Mouse (Mus musculus): ENCODE results near the gene Npas3. TPM values are rescaled to one million over a fixed set of nuclear protein-coding genes. Genes with fewer than 3 reads are reported as not detected.

Npas3 gene
- polyA plus RNA-seq, 1 experiment from 2014 or later: 4.5 TPM

DNA sequence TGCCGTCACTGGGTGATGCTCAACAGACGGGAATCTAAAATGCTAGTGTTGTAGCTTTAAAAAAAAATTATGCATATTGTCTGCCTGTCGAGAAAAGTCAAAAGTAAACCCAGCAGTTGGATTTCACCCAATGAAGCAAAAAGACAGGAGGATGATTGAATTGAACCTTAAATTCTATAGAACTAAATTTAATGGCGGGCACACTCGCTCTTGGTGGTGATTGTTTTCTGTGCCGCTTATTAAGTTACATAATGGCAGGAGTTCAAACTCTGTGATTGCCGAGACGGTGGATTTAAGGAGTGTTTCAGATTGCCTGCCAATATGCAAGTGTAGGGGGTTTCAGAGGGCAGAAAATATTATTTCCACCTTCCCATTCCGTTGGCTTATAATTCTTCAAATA, 82.9 kb downstream of the Npas3 start:
- 67% methylated on average over 9 of the region's 9 CpGs for WGBS
- no peaks in the 10 kb centered on the region for H3K27me3 ChIP-seq (ENCODE audit: control insufficient read depth, insufficient read depth, low read length)

DNA sequence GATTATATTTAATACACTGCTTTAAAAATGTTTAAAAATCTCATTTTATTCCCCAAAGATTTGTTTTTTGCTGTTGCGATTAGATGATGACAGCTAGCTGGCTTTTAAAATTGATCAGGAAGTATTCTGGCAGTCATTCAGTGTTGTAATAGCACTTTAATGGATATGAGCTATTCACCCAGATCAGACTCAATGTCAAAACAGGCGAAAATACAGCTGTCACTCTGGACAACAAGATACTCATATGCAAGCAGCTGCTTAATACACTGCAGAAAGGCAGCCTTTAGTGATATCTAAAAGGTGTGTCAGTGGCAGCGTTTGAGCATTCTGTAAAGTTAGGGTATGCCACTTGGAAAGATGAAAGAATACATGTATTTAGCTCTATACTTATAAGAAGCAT, 83.3 kb downstream of the Npas3 start:
- H3K4me1 ChIP-seq (ENCODE audit: control insufficient read depth, insufficient read depth, low read length): peaks cover 12% of the 10 kb centered on the region
- H3K36me3 ChIP-seq (ENCODE audit: control insufficient read depth, insufficient read depth, low read length): no peaks in the 10 kb centered on the region
- H3K4me3 ChIP-seq (ENCODE audit: low read depth, low read length): no peak overlapping the region
- H3K27me3 ChIP-seq (ENCODE audit: control insufficient read depth, insufficient read depth, low read length): no peaks in the 10 kb centered on the region
- ATAC-seq (ENCODE audit: insufficient number of reproducible peaks, insufficient read depth, low FRiP score, low read depth): no peak
- H3K4me2 ChIP-seq (replicated peaks; ENCODE audit: low read depth, low read length): no peak overlapping the region
- H3K9ac ChIP-seq (replicated peaks; ENCODE audit: low read depth, low read length): no peak overlapping the region
- H3K9me3 ChIP-seq (ENCODE audit: control insufficient read depth, low read depth, low read length): no peaks in the 10 kb centered on the region
- 72% methylated on average over 3 of the region's 3 CpGs for WGBS
- H3K27ac ChIP-seq (ENCODE audit: low read length): no peak overlapping the region

More for the DNA sequence above, 82.9 kb downstream of the Npas3 start:
- no peaks in the 10 kb centered on the region for H3K9me3 ChIP-seq (ENCODE audit: control insufficient read depth, low read depth, low read length)
- H3K4me2 ChIP-seq (replicated peaks; ENCODE audit: low read depth, low read length): no peak overlapping the region
- H3K9ac ChIP-seq (replicated peaks; ENCODE audit: low read depth, low read length): no peak overlapping the region
- no peak overlapping the region for H3K27ac ChIP-seq (ENCODE audit: low read length)
- peaks cover 12% of the 10 kb centered on the region for H3K4me1 ChIP-seq (ENCODE audit: control insufficient read depth, insufficient read depth, low read length)
- no peak for ATAC-seq (ENCODE audit: insufficient number of reproducible peaks, insufficient read depth, low FRiP score, low read depth)
- no peak overlapping the region for H3K4me3 ChIP-seq (ENCODE audit: low read depth, low read length)
- no peaks in the 10 kb centered on the region for H3K36me3 ChIP-seq (ENCODE audit: control insufficient read depth, insufficient read depth, low read length)

DNA sequence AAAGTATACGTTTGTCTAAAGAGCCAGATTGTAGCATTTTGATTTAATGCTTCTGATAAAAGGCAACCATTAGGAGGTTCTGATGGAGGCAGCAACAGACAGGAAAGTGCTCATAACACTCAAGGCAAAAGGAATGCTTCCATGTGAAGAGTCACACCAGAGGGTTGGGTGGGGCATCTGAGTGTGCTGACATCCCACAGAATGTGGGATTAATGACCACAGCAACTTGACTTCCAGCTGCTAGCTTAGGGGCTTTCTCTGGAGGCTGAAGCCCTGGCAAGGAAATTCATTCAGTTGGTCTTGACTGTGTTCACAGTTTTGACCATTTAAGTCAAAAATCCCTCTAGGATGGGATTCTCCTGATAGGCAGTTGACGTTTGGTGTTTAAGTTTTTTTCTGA, 84.8 kb downstream of the Npas3 start:
- 65% methylated on average over 2 of the region's 2 CpGs for WGBS
- no peak for ATAC-seq (ENCODE audit: insufficient number of reproducible peaks, insufficient read depth, low FRiP score, low read depth)

DNA sequence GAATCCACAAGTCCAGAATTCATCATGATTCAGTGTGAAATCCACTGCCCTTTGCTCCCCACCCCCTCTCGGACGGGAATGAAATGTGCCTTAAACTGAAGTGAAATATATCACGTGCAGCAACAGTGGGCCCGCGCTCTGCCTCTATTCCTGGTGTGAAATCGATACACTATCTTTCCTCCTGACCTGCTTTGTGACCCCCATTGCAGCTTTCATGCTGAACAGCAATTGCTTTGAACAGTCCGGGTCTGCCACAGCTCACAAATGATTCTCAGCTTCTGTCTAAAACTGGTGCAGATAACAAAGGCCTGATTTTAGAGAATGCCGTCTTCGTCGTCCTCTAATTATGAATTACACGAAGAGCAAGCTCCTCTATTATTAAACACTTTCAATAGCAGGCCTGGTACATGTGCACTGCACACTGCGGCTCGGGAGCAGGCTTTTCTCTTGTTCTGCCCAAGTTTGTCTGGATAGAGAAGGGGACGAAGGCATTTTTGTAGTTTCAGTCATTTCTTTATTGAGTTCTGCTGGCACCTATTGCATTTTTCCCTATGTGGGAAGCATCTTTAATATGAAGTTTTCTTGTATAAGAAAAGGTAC, 90.0 kb downstream of the Npas3 start:
- no peak for ATAC-seq (ENCODE audit: insufficient number of reproducible peaks, insufficient read depth, low FRiP score, low read depth)
- no peaks in the 10 kb centered on the region for H3K4me1 ChIP-seq (ENCODE audit: control insufficient read depth, insufficient read depth, low read length)
- H3K4me2 ChIP-seq (replicated peaks; ENCODE audit: low read depth, low read length): no peak overlapping the region
- H3K9ac ChIP-seq (replicated peaks; ENCODE audit: low read depth, low read length): no peak overlapping the region
- H3K27me3 ChIP-seq (ENCODE audit: control insufficient read depth, insufficient read depth, low read length): no peaks in the 10 kb centered on the region
- no peaks in the 10 kb centered on the region for H3K36me3 ChIP-seq (ENCODE audit: control insufficient read depth, insufficient read depth, low read length)
- H3K27ac ChIP-seq (ENCODE audit: low read length): no peak overlapping the region
- WGBS: 46% methylated on average over 14 of the region's 14 CpGs
- H3K4me3 ChIP-seq (ENCODE audit: low read depth, low read length): no peak overlapping the region
- H3K9me3 ChIP-seq (ENCODE audit: control insufficient read depth, low read depth, low read length): no peaks in the 10 kb centered on the region

More for the DNA sequence above, 84.8 kb downstream of the Npas3 start:
- Histone ChIP-seq H3K9ac (replicated peaks; ENCODE audit: low read depth, low read length) (no peak overlapping the region), H3K27me3 (ENCODE audit: control insufficient read depth, insufficient read depth, low read length) (no peaks in the 10 kb centered on the region), H3K27ac (ENCODE audit: low read length) (no peak overlapping the region), H3K9me3 (ENCODE audit: control insufficient read depth, low read depth, low read length) (no peaks in the 10 kb centered on the region), H3K4me1 (ENCODE audit: control insufficient read depth, insufficient read depth, low read length) (peaks cover 4% of the 10 kb centered on the region; the same call in 1 of the 2 replicates), H3K36me3 (ENCODE audit: control insufficient read depth, insufficient read depth, low read length) (no peaks in the 10 kb centered on the region), H3K4me2 (replicated peaks; ENCODE audit: low read depth, low read length) (no peak overlapping the region), H3K4me3 (ENCODE audit: low read depth, low read length) (no peak overlapping the region)

DNA sequence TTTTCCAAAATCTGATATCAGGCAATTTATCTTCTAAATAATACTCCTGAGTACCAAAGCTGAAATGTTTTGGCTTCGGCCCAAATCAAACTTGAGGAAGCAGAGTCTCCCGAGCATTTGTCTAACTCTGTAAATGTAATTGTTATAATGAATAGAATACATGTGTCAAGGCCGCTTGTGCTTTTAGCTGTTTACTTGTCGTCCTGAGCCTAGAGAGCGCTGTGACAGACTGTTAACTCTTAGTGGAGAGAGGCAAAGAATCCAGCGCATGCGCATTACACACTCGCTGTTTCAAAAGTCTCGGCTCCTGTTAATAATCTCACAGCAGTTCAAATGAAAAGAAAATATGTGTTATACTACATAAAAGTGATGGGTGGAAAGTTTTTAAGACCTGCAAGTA, 94.3 kb downstream of the Npas3 start:
- Histone ChIP-seq H3K4me1 (ENCODE audit: control insufficient read depth, insufficient read depth, low read length) (no peaks in the 10 kb centered on the region), H3K4me2 (replicated peaks; ENCODE audit: low read depth, low read length) (no peak overlapping the region), H3K4me3 (ENCODE audit: low read depth, low read length) (no peak overlapping the region), H3K9me3 (ENCODE audit: control insufficient read depth, low read depth, low read length) (no peaks in the 10 kb centered on the region), H3K27me3 (ENCODE audit: control insufficient read depth, insufficient read depth, low read length) (no peaks in the 10 kb centered on the region), H3K36me3 (ENCODE audit: control insufficient read depth, insufficient read depth, low read length) (no peaks in the 10 kb centered on the region), H3K9ac (replicated peaks; ENCODE audit: low read depth, low read length) (no peak overlapping the region), H3K27ac (ENCODE audit: low read length) (no peak overlapping the region)
- 42% methylated on average over 9 of the region's 9 CpGs for WGBS
- no peak for ATAC-seq (ENCODE audit: insufficient number of reproducible peaks, insufficient read depth, low FRiP score, low read depth)

DNA sequence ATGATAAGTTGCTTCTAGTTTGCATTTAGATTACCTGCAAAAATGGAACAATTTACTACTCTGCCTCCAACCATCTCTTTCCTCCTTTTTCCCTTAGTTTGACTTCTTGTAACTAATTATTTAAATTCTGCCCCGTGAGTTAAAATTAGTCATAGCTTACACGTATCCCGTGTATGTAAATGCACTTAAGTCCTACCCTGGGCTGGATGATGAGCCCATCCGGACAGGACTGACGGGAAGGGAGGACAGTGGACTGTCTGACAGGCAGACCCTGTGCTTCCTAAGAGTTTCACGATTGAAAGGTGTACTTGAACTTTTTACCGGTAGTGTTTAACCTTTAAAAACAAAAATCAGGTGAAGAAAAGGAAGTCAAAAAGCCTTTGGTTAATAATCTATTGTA, 103.4 kb downstream of the Npas3 start:
- ATAC-seq (ENCODE audit: insufficient number of reproducible peaks, insufficient read depth, low FRiP score, low read depth): no peak
- H3K9ac ChIP-seq (replicated peaks; ENCODE audit: low read depth, low read length): no peak overlapping the region
- no peak overlapping the region for H3K4me3 ChIP-seq (ENCODE audit: low read depth, low read length)
- H3K27me3 ChIP-seq (ENCODE audit: control insufficient read depth, insufficient read depth, low read length): no peaks in the 10 kb centered on the region
- H3K36me3 ChIP-seq (ENCODE audit: control insufficient read depth, insufficient read depth, low read length): no peaks in the 10 kb centered on the region
- no peak overlapping the region for H3K27ac ChIP-seq (ENCODE audit: low read length)
- WGBS: 60% methylated on average over 7 of the region's 7 CpGs
- H3K4me2 ChIP-seq (replicated peaks; ENCODE audit: low read depth, low read length): no peak overlapping the region
- H3K4me1 ChIP-seq (ENCODE audit: control insufficient read depth, insufficient read depth, low read length): 0 out of 2 replicates have a peak, but pooled peaks cover 2% of the 10 kb centered on the region
- no peaks in the 10 kb centered on the region for H3K9me3 ChIP-seq (ENCODE audit: control insufficient read depth, low read depth, low read length)

DNA sequence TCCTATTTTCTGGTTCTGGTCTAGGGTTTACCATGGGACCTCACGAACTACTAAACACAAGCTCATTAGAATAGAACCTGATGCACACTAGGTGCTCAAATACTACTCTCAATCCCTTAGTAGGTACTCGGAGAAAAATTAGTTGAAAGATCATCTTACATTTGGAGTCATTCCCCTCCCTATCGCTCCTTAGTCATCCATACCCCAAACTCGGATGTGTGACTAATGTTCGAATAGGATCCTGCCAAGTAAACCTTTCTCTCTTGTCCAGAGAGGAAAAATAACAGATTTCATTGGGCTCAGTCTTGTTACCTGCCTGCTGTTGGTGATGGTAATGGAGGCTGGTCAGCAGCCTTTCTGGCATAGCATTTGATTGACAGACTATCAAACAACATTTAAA, 117.3 kb downstream of the Npas3 start:
- Histone ChIP-seq H3K4me1 (ENCODE audit: control insufficient read depth, insufficient read depth, low read length) (no peaks in the 10 kb centered on the region), H3K36me3 (ENCODE audit: control insufficient read depth, insufficient read depth, low read length) (no peaks in the 10 kb centered on the region), H3K27me3 (ENCODE audit: control insufficient read depth, insufficient read depth, low read length) (no peaks in the 10 kb centered on the region), H3K4me2 (replicated peaks; ENCODE audit: low read depth, low read length) (no peak overlapping the region), H3K27ac (ENCODE audit: low read length) (no peak overlapping the region), H3K9ac (replicated peaks; ENCODE audit: low read depth, low read length) (no peak overlapping the region), H3K4me3 (ENCODE audit: low read depth, low read length) (no peak overlapping the region), H3K9me3 (ENCODE audit: control insufficient read depth, low read depth, low read length) (no peaks in the 10 kb centered on the region)
- 85% methylated on average over 5 of the region's 5 CpGs for WGBS
- ATAC-seq (ENCODE audit: insufficient number of reproducible peaks, insufficient read depth, low FRiP score, low read depth): no peak

DNA sequence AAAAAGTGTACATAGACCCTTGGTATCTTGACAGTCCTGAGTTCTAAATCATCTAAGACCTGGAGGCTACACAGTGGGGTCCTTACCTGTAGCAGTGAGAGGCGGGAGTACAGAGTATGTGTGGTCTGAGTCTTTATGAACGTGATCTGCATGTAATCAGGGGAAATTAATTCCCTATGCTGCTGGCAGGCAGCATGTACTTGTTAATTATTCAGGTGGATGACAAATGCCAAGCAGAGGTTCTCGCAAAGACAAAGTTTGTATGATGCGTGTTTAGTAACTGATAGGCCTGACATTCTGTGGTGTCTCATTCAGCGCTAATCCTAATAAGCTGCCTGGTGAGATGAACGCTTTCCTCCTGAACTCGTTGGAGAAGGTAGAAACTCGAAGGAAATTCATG, 136.4 kb downstream of the Npas3 start:
- Histone ChIP-seq H3K4me2 (replicated peaks; ENCODE audit: low read depth, low read length) (no peak overlapping the region), H3K36me3 (ENCODE audit: control insufficient read depth, insufficient read depth, low read length) (no peaks in the 10 kb centered on the region), H3K27me3 (ENCODE audit: control insufficient read depth, insufficient read depth, low read length) (no peaks in the 10 kb centered on the region), H3K4me3 (ENCODE audit: low read depth, low read length) (no peak overlapping the region), H3K9ac (replicated peaks; ENCODE audit: low read depth, low read length) (no peak overlapping the region), H3K27ac (ENCODE audit: low read length) (no peak overlapping the region), H3K4me1 (ENCODE audit: control insufficient read depth, insufficient read depth, low read length) (no peaks in the 10 kb centered on the region), H3K9me3 (ENCODE audit: control insufficient read depth, low read depth, low read length) (no peaks in the 10 kb centered on the region)
- no peak for ATAC-seq (ENCODE audit: insufficient number of reproducible peaks, insufficient read depth, low FRiP score, low read depth)
- WGBS: 73% methylated on average over 8 of the region's 8 CpGs

DNA sequence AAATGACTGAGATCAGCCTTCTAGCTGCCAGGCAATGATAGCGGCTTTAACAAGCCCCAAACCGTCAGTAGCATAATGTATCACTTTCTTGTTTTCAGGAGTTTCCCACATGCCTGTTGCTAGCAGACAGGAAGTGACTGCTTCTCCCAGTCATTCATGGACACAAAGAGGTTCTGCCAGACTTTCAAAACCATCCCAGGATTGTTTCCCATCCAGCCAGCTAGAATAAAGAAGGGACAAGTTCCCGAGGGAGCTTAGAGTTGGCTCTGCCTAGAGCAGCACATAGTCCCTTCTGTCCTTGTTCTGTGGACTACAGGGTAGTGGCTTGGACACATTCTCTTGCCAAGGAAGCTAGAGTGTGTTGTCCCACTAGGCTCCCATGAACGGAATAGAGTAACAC, 157.4 kb downstream of the Npas3 start:
- Histone ChIP-seq H3K4me1 (ENCODE audit: control insufficient read depth, insufficient read depth, low read length) (peaks cover 4% of the 10 kb centered on the region; the same call in 1 of the 2 replicates), H3K27ac (ENCODE audit: low read length) (no peak overlapping the region), H3K36me3 (ENCODE audit: control insufficient read depth, insufficient read depth, low read length) (no peaks in the 10 kb centered on the region), H3K27me3 (ENCODE audit: control insufficient read depth, insufficient read depth, low read length) (no peaks in the 10 kb centered on the region), H3K9ac (replicated peaks; ENCODE audit: low read depth, low read length) (no peak overlapping the region), H3K4me2 (replicated peaks; ENCODE audit: low read depth, low read length) (no peak overlapping the region), H3K4me3 (ENCODE audit: low read depth, low read length) (no peak overlapping the region), H3K9me3 (ENCODE audit: control insufficient read depth, low read depth, low read length) (no peaks in the 10 kb centered on the region)
- 40% methylated on average over 4 of the region's 4 CpGs for WGBS
- no peak for ATAC-seq (ENCODE audit: insufficient number of reproducible peaks, insufficient read depth, low FRiP score, low read depth)

Data from stomach, embryonic 14.5 days (tissue).